Mouse (Mus musculus): ENCODE results near the gene Srebf1.

DNA sequence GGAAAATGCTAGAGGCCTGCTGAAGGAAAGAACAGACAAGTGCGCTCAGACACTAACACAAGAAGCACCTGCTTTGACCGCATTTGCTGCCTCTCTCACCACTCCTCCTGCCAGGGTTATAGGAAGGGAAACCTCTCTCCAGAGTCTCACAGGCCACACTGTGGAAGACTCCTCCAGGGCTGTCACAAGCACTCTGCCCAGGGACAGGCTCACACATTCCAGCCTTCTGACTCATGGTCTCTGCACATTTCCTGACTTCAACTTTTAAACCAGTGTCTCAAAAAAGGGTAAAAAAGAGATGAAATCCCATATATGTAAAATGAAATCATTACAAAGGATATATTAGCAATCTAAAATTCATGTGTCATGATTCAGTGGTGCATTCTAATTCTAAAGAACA lies 31.2 kb upstream of the Srebf1 start:
- TF ChIP-seq CTCF (IDR thresholded peaks at IDR 0.05; ENCODE audit: low read depth, low read length) (no peak), POLR2A (IDR thresholded peaks at IDR 0.05; ENCODE audit: borderline replicate concordance, low read depth, low read length) (no peak)

Measured in bone marrow macrophage, adult 2 months (primary cell).